Mouse (Mus musculus): ENCODE results near the gene Lrrc58. TPM values are rescaled to one million over a fixed set of nuclear protein-coding genes. Genes with fewer than 3 reads are reported as not detected.
A peak's percentile ranks its signal among the peaks of the same experiment; 100 is the strongest.

The Lrrc58 gene
- polyA plus RNA-seq (2015; fragmentation: Nextera tagmentation; extraction: Ambion mirVana) = 58.9 and 62.3 TPM in 2 replicates

DNA sequence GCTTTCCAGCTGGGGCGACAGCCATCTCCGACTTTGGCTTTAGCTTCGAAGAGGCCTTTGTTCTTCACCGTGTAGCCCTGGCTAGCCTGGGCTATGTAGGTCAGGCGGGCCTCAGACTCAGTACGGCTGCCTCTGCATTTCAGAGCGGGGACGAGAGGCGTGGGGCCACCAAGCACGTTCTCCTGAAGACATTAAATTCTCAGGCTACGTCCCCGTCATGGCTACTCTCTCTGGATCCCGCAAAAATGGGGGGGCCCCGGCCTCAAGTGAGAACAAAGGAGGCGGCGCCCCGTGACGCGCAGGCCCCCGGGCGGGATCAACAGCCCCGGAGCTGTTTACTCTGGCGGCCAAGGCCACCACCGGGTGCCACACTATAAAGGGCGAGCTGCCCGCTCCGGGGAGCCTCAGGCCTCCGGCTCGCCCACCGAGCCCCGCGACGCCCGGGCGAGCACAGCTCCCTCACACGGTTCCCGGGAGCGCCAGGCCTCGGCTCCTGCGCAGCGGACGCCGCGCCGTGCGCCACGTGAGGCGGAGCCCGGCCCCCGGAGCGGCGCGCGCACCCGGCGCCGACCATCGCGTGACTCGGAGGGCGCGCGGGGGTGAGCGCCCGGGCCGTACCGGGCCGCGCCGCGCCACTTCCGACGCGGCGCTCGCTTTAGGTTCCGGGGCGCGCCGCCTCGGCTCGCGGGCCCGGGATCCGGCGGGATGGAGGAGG, at the start of gene Lrrc58:
Gene Lrrc58 (plus strand): TSS at position 599 of the 715 bp plus-strand sequence.
- Histone ChIP-seq H3K4me2 (replicated peaks) (peak within 1 kb of the TSS; percentile 70), H3K36me3 (0 out of 2 replicates have a peak, but pooled peaks cover 6% of the 10 kb centered on the region)
- under 1% methylated on average over 73 of the region's 86 CpGs for WGBS

DNA sequence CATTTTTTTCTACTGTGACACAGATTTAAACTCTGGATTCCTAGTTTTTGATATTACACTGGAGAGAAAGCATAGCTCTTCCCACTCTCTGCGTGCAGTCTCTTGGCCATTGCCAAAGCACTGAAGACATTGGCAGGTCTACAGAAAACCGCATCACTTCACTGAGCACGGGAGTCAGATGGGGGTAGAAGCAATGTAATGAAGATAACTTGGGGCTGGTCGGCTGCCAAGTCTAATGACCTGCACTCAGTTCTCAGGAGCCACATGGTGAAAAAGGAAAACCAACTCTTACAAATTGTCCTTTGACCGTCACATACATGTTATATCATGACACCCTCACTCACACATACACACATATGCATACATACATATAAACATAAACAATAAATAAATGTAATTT, 44.2 kb upstream of the Lrrc58 start:
- no peaks in the 10 kb centered on the region for H3K4me1 ChIP-seq
- no peaks in the 10 kb centered on the region for H3K9me3 ChIP-seq
- no peak overlapping the region for H3K4me2 ChIP-seq (replicated peaks)
- H3K36me3 ChIP-seq = peaks cover 96% of the 10 kb centered on the region
- WGBS = 83% methylated on average over 5 of the region's 5 CpGs
- H3K27ac ChIP-seq = no peak overlapping the region
- no peaks in the 10 kb centered on the region for H3K27me3 ChIP-seq
- H3K4me3 ChIP-seq = no peak overlapping the region
- no peak overlapping the region for H3K9ac ChIP-seq
- no peak for ATAC-seq (ENCODE audit: low FRiP score, low read depth)

More for the DNA sequence above, at the start of gene Lrrc58:
- peak; percentile 94 for ATAC-seq (ENCODE audit: low FRiP score, low read depth)
- no peaks in the 10 kb centered on the region for H3K9me3 ChIP-seq
- H3K27ac ChIP-seq = peak within 1 kb of the TSS; percentile 98
- peaks cover 21% of the 10 kb centered on the region for H3K4me1 ChIP-seq
- peak within 1 kb of the TSS; percentile 98 for H3K4me3 ChIP-seq
- H3K27me3 ChIP-seq = no peaks in the 10 kb centered on the region
- H3K9ac ChIP-seq = peak within 1 kb of the TSS; percentile 98

DNA sequence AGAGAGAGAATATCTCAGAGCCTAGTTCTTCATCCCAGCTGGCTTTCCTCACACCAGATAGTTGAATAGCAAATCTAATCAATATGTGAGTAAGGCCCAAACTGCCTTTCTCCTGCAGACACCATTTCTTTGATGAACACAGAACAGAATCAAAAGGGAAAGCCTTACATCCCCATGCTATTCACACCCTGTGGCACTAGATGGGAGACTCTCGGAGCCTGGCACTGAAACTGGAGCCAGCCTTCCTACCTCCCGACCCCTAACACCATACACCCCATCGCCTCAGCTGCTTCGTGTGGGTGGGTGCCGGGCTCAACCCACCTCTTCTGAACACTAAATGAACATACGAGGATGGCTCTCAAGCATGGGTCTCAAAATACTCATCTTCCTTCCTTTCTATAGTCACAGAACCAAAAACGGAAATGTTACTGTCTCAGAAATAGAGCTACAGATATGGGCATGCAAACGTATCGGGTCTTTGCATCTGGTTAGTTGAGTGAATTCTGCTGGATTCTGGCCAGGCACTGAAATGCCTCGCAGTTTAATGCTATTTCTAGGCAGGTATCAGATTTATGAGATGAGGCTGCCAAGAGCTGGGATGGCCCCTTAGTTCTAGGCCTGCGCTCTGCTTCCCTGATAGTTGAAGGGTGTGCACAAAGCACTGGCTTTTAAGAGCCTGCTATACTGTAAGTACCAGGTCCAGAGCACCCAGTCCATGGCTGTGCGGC, 43.2 kb upstream of the Lrrc58 start:
- Histone ChIP-seq H3K9me3 (no peaks in the 10 kb centered on the region), H3K27me3 (no peaks in the 10 kb centered on the region), H3K9ac (no peak overlapping the region), H3K36me3 (peaks cover 97% of the 10 kb centered on the region), H3K27ac (no peak overlapping the region), H3K4me2 (replicated peaks) (no peak overlapping the region), H3K4me1 (no peaks in the 10 kb centered on the region), H3K4me3 (no peak overlapping the region)
- WGBS = 87% methylated on average over 12 of the region's 12 CpGs
- ATAC-seq (ENCODE audit: low FRiP score, low read depth) = no peak

DNA sequence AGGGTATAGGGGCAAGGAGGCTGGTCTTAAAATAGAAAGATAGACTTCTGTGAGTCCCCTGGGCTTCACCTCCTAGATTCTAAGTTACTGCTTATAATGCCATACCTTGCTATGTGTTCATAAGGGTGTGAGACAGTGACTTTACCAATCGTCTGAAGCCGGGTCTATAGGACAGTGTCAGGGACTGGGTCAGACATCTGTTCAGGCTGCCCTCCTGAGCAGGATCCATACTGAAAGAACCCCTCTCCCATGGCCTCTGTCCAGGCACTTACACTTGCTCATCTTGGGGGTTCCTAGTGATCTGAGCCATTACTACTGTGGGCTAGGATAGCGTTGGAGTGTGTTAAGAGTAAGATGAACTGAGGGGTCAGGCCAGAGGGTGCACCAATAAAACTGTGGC, 41.9 kb upstream of the Lrrc58 start:
- Histone ChIP-seq H3K27me3 (no peaks in the 10 kb centered on the region), H3K4me3 (no peak overlapping the region), H3K9me3 (no peaks in the 10 kb centered on the region), H3K36me3 (peaks cover 97% of the 10 kb centered on the region), H3K27ac (no peak overlapping the region), H3K4me1 (no peaks in the 10 kb centered on the region), H3K9ac (no peak overlapping the region), H3K4me2 (replicated peaks) (no peak overlapping the region)
- 94% methylated on average over 3 of the region's 3 CpGs for WGBS
- no peak for ATAC-seq (ENCODE audit: low FRiP score, low read depth)

DNA sequence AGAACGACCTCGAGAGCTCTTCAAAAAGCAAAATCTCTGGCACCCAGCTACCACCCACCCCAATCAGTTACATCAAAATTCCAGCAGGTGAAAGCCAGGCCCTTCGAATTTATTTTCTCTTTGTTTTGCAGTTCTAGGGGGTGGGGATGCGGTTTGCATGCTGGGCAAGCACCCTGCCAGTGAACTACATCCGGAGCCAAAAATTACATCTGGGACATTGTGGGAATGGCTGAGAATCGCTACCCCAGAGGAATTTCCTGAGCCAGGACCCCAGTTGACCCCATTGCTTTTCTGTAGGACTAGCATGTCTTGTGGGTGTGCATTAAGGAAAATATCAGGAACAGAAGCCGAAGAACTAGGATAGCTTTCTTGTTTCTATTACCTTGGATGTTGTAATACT, 37.1 kb upstream of the Lrrc58 start:
- Histone ChIP-seq H3K27ac (no peak overlapping the region), H3K4me2 (replicated peaks) (no peak overlapping the region), H3K27me3 (no peaks in the 10 kb centered on the region), H3K4me1 (no peaks in the 10 kb centered on the region), H3K4me3 (no peak overlapping the region), H3K9me3 (no peaks in the 10 kb centered on the region), H3K36me3 (peaks cover 96% of the 10 kb centered on the region), H3K9ac (no peak overlapping the region)
- ATAC-seq (ENCODE audit: low FRiP score, low read depth) = no peak
- WGBS = 89% methylated on average over 7 of the region's 7 CpGs

DNA sequence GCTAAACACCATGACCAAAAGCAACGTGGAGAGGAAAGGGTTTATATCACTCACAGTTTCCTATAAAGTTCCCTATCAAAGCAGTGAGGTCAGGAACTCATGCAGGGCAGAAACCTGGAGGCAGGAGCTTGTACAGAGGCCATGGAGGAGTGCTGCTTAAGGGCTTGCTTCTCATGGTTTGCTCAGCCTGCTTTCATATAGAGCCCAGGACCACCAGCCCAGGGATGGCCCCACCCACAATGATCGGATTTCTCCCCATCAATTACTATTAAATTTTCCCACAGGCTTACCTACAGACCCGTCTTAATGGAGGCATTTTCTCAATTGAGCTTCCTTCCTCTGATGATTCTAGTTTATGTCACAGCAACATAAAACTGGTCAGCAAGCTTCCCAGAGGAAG, 30.6 kb upstream of the Lrrc58 start:
- ATAC-seq (ENCODE audit: low FRiP score, low read depth) = no peak
- H3K9me3 ChIP-seq = no peaks in the 10 kb centered on the region
- H3K4me1 ChIP-seq = no peaks in the 10 kb centered on the region
- no peaks in the 10 kb centered on the region for H3K27me3 ChIP-seq
- WGBS = 62% methylated on average over 3 of the region's 3 CpGs
- no peak overlapping the region for H3K9ac ChIP-seq
- H3K4me3 ChIP-seq = no peak overlapping the region
- peaks cover 51% of the 10 kb centered on the region for H3K36me3 ChIP-seq
- no peak overlapping the region for H3K27ac ChIP-seq
- no peak overlapping the region for H3K4me2 ChIP-seq (replicated peaks)

DNA sequence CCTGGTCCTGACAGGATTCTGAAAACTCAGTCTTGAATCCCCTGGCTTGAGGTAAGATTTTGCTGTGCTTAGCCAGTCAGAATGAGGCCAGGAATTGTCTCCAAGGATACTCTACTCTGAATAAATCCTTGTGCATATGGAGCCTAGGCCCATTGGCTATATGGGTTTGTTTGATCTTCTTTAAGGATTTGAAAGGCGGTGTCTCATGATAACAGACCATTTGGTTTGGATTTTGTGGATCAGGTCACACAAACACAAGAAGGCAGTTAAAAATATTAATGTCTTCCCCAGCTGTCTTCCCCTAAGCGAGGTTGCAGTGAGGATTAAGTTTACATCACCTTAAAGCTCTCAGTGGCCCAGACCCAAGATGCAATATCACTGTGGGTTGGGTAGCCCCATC, 25.8 kb upstream of the Lrrc58 start:
- H3K27me3 ChIP-seq = no peaks in the 10 kb centered on the region
- no peaks in the 10 kb centered on the region for H3K4me1 ChIP-seq
- H3K9ac ChIP-seq = no peak overlapping the region
- no peak overlapping the region for H3K4me3 ChIP-seq
- ATAC-seq (ENCODE audit: low FRiP score, low read depth) = peak; percentile 59; the same call in 1 of the 2 replicates
- no peaks in the 10 kb centered on the region for H3K9me3 ChIP-seq
- no peak overlapping the region for H3K4me2 ChIP-seq (replicated peaks)
- H3K27ac ChIP-seq = no peak overlapping the region
- peaks cover 3% of the 10 kb centered on the region; the same call in 1 of the 2 replicates for H3K36me3 ChIP-seq
- WGBS = 54% methylated on average over 2 of the region's 2 CpGs

DNA sequence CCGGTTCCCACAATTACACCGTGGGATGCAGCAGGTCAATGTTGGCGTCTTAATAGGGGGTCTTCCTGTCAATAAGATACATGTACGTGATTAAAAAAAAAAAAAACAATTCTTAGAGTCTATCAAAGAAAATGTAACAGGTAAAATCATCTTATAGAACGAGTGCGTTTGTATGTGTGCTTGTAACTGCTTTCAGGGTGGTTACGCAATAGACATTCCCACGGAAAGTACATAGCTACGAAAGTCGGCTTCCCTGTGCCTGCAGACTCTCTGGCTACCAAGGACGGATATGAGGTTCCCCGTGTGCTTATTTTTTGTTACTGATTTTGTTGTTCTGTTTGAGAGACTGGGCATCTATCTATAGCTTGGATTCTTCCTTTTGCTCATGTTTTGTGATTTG, 24.4 kb upstream of the Lrrc58 start:
- ATAC-seq (ENCODE audit: low FRiP score, low read depth) = no peak
- 93% methylated on average over 12 of the region's 12 CpGs for WGBS
- no peaks in the 10 kb centered on the region for H3K27me3 ChIP-seq

DNA sequence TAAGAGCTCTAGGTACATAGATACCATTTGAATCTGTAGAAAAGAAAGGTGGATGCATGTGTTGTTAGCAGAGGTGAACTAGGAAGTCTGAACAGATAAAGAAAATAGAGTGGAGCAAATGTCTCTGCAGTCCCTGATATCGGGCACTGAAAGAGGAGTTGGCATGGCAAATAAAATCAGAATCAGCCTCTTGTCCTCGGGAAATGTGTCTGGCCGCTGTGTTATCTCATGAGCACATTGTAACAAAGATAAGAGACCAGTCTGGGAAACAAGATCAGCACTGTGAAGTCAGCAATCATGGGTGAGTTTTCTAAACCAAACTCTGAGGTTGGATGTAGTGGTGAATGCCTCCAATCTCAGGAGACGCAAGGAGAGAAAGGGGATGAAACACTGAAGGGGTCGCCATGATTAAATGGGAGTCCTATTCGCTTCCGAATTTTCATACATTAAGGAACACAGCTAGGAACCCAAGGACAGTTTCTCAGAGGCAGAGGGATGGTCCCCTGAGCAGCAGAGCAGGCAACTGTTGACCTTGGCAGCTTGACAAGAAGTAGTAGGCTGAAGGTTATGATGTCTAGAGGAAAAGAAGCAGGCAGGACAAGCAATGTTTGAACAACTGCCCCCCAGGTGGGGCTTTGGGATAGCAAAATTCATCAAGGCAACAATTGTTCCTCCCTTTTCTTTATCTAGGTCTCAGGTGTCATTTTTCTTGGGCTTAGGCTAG, 22.8 kb upstream of the Lrrc58 start:
- no peaks in the 10 kb centered on the region for H3K36me3 ChIP-seq
- H3K4me1 ChIP-seq = no peaks in the 10 kb centered on the region
- no peak overlapping the region for H3K4me3 ChIP-seq
- ATAC-seq (ENCODE audit: low FRiP score, low read depth) = no peak
- H3K9ac ChIP-seq = no peak overlapping the region
- H3K4me2 ChIP-seq (replicated peaks) = no peak overlapping the region
- no peak overlapping the region for H3K27ac ChIP-seq
- 79% methylated on average over 7 of the region's 7 CpGs for WGBS
- no peaks in the 10 kb centered on the region for H3K27me3 ChIP-seq
- H3K9me3 ChIP-seq = no peaks in the 10 kb centered on the region

More for the DNA sequence above, 24.4 kb upstream of the Lrrc58 start:
- H3K4me2 ChIP-seq (replicated peaks) = no peak overlapping the region
- H3K4me1 ChIP-seq = no peaks in the 10 kb centered on the region
- H3K27ac ChIP-seq = no peak overlapping the region
- no peak overlapping the region for H3K9ac ChIP-seq
- no peaks in the 10 kb centered on the region for H3K36me3 ChIP-seq
- no peaks in the 10 kb centered on the region for H3K9me3 ChIP-seq
- H3K4me3 ChIP-seq = no peak overlapping the region

DNA sequence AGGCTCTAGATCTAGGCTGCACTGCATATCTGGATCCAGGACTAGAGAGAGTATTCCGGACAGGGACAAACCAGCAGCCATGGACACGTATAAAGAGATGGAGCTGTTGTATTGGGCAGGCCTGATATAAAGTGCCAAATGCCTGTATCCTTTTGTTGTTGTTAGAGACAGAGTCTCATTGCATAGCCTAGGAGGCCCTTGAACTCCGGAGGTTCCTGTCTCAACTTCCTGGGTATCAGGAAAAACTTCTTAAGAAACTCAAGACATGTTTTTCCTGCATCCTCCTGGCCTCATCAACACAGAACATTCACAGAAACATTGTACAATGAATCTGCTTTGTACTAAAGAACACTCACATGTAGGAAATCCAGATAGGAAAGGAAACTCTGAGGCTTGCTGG, 21.1 kb upstream of the Lrrc58 start:
- H3K4me1 ChIP-seq = peaks cover 6% of the 10 kb centered on the region; the same call in 1 of the 2 replicates
- H3K36me3 ChIP-seq = no peaks in the 10 kb centered on the region
- H3K4me3 ChIP-seq = no peak overlapping the region
- H3K9me3 ChIP-seq = no peaks in the 10 kb centered on the region
- WGBS = 91% methylated on average over 3 of the region's 3 CpGs
- no peak overlapping the region for H3K27ac ChIP-seq
- H3K27me3 ChIP-seq = no peaks in the 10 kb centered on the region
- no peak overlapping the region for H3K4me2 ChIP-seq (replicated peaks)
- no peak overlapping the region for H3K9ac ChIP-seq
- ATAC-seq (ENCODE audit: low FRiP score, low read depth) = no peak

DNA sequence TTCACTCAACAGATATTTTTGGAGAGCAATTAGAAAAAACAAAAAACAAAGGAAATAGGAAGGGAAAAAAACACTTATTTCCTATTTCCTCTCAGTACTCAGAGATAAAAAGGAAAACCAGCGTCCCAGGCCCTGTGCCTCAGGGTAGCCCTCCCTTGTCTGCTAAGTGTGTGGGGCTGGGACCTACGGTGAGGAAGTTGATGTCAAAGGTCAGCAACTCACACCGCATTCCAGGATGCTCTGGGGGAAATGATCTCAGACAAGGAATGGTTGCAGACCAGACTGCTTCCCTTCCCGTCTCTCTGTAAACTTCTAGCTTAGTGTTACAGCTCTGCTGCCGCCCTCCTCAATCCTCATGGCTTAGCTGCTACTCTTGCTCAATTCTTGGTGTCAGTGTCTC, 16.8 kb upstream of the Lrrc58 start:
- Histone ChIP-seq H3K27me3 (no peaks in the 10 kb centered on the region), H3K4me1 (peaks cover 13% of the 10 kb centered on the region; the same call in 1 of the 2 replicates), H3K36me3 (no peaks in the 10 kb centered on the region), H3K9me3 (no peaks in the 10 kb centered on the region), H3K4me2 (replicated peaks) (no peak overlapping the region), H3K4me3 (no peak overlapping the region), H3K27ac (no peak overlapping the region), H3K9ac (no peak overlapping the region)
- 0 out of 2 replicates have a peak, but pooled peaks have one; percentile 40 for ATAC-seq (ENCODE audit: low FRiP score, low read depth)
- 16% methylated on average over 5 of the region's 5 CpGs for WGBS

DNA sequence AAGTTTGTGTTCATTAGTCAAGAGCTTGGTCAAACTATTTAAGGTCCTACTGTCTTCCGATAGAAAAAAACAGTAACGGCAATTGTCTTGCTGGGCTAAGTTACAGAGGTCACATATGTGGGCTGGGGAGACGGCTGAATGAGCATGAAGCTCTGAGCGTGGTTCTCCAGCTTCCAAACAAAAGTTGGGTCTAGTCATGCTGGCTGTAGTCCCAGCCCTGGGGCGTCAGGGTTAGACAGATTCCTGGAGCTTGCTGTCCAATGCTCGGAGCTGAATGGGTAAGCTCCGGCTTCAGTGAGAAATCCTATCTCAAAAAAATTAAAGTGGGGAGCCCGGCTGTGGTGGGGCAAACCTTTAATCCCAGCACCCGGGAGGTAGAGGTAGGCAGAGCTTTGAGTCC, 14.9 kb upstream of the Lrrc58 start:
- Histone ChIP-seq H3K27ac (no peak overlapping the region), H3K4me3 (no peak overlapping the region), H3K4me1 (peaks cover 13% of the 10 kb centered on the region; the same call in 1 of the 2 replicates), H3K4me2 (replicated peaks) (no peak overlapping the region), H3K9ac (no peak overlapping the region), H3K9me3 (no peaks in the 10 kb centered on the region), H3K27me3 (no peaks in the 10 kb centered on the region), H3K36me3 (no peaks in the 10 kb centered on the region)
- no peak for ATAC-seq (ENCODE audit: low FRiP score, low read depth)
- 81% methylated on average over 9 of the region's 9 CpGs for WGBS

Data from limb, embryonic 13.5 days (tissue).